Mouse (Mus musculus): ENCODE measurements around the gene Gm28043. TPM values are rescaled to one million over a fixed set of nuclear protein-coding genes. Genes with fewer than 3 reads are reported as not detected.
"Not testable (repeated sequence)": the region's sequence is repeated elsewhere in the genome, so short reads cannot be mapped to it uniquely, and the experiment has no call there.

Gm28043 gene
- polyA plus RNA-seq, 1 experiment from 2014 or later: 4.1 TPM

GRCm38 (mm10) chr17:29705881-29706280 is 91.2 kb downstream of the Gm28043 start:
- Histone ChIP-seq H3K9me3 (replicated peaks) (no peaks in the 10 kb centered on the region), H3K27me3 (no peaks in the 10 kb centered on the region), H3K36me3 (peaks cover 37% of the 10 kb centered on the region), H3K9ac (no peak overlapping the region; the same call in 1 of the 2 replicates), H3K27ac (no peak overlapping the region), H3K4me3 (no peak overlapping the region), H3K4me2 (replicated peaks) (no peak overlapping the region), H3K4me1 (peaks cover 57% of the 10 kb centered on the region)
- ATAC-seq (ENCODE audit: low FRiP score): no peak
- WGBS: 86% methylated on average over 5 of the region's 5 CpGs

GRCm38 (mm10) chr17:29706981-29707545 is 92.4 kb downstream of the Gm28043 start:
- no peak overlapping the region for H3K4me3 ChIP-seq
- peak overlapping the region; percentile 26; the same call in 1 of the 2 replicates for H3K27ac ChIP-seq

GRCm38 (mm10) chr17:29708783-29709182 is 94.1 kb downstream of the Gm28043 start:
- no peak for ATAC-seq (ENCODE audit: low FRiP score)
- Histone ChIP-seq H3K27ac (no peak overlapping the region), H3K4me2 (replicated peaks) (no peak overlapping the region), H3K9ac (peak overlapping the region; percentile 29; the same call in 1 of the 2 replicates), H3K4me3 (no peak overlapping the region), H3K36me3 (peaks cover 9% of the 10 kb centered on the region), H3K9me3 (replicated peaks) (no peaks in the 10 kb centered on the region), H3K27me3 (no peaks in the 10 kb centered on the region), H3K4me1 (peaks cover 69% of the 10 kb centered on the region)
- WGBS: 74% methylated on average over 5 of the region's 5 CpGs

More at GRCm38 (mm10) chr17:29706981-29707545, 92.4 kb downstream of the Gm28043 start:
- no peaks in the 10 kb centered on the region for H3K9me3 ChIP-seq (replicated peaks)
- 47% methylated on average over 5 of the region's 5 CpGs for WGBS
- H3K4me1 ChIP-seq: peaks cover 69% of the 10 kb centered on the region
- ATAC-seq (ENCODE audit: low FRiP score): no peak
- H3K9ac ChIP-seq: peak overlapping the region; percentile 14; the same call in 1 of the 2 replicates
- H3K4me2 ChIP-seq (replicated peaks): no peak overlapping the region
- no peaks in the 10 kb centered on the region for H3K27me3 ChIP-seq
- peaks cover 25% of the 10 kb centered on the region for H3K36me3 ChIP-seq

DNA sequence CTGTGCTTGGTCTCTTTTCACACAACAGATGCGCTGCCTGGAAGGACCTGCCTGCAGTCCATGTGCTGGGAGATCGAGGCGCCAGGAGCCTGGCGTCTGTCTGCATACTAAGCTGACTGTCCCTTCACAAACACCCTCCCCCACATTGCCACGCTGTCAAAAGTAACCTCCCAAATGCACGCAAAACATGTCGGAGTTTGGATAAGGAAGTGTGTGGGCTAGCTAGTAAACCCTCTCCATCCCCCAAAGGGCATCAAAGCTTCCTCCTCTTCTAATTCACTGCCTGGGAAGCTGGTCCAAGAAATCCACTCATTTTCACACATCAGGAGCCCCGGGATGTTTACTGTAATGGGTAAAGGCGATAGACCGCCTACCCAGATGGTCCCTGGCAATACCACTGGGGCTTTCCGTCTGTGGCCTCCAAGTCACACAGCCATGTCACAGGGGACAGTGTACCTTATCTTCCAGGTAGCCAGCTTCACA is 95.9 kb downstream of the Gm28043 start:
- WGBS: 63% methylated on average over 11 of the region's 11 CpGs
- Histone ChIP-seq H3K36me3 (no peaks in the 10 kb centered on the region), H3K4me2 (replicated peaks) (no peak overlapping the region), H3K27ac (peak overlapping the region; percentile 26; the same call in 1 of the 2 replicates), H3K9ac (0 out of 2 replicates have a peak overlapping the region, but pooled peaks have one; percentile 10), H3K9me3 (replicated peaks) (no peaks in the 10 kb centered on the region), H3K4me1 (peaks cover 69% of the 10 kb centered on the region), H3K27me3 (no peaks in the 10 kb centered on the region), H3K4me3 (no peak overlapping the region)
- ATAC-seq (ENCODE audit: low FRiP score): no peak

GRCm38 (mm10) chr17:29711076-29711744 is 96.5 kb downstream of the Gm28043 start:
- peaks cover 71% of the 10 kb centered on the region for H3K4me1 ChIP-seq
- H3K9me3 ChIP-seq (replicated peaks): no peaks in the 10 kb centered on the region
- no peak overlapping the region for H3K4me2 ChIP-seq (replicated peaks)
- WGBS: 75% methylated on average over 19 of the region's 19 CpGs
- H3K36me3 ChIP-seq: no peaks in the 10 kb centered on the region
- H3K27me3 ChIP-seq: no peaks in the 10 kb centered on the region
- peak overlapping the region; percentile 26; the same call in 1 of the 2 replicates for H3K27ac ChIP-seq
- 0 out of 2 replicates have a peak overlapping the region, but pooled peaks have one; percentile 10 for H3K9ac ChIP-seq
- no peak overlapping the region for H3K4me3 ChIP-seq
- ATAC-seq (ENCODE audit: low FRiP score): no peak

DNA sequence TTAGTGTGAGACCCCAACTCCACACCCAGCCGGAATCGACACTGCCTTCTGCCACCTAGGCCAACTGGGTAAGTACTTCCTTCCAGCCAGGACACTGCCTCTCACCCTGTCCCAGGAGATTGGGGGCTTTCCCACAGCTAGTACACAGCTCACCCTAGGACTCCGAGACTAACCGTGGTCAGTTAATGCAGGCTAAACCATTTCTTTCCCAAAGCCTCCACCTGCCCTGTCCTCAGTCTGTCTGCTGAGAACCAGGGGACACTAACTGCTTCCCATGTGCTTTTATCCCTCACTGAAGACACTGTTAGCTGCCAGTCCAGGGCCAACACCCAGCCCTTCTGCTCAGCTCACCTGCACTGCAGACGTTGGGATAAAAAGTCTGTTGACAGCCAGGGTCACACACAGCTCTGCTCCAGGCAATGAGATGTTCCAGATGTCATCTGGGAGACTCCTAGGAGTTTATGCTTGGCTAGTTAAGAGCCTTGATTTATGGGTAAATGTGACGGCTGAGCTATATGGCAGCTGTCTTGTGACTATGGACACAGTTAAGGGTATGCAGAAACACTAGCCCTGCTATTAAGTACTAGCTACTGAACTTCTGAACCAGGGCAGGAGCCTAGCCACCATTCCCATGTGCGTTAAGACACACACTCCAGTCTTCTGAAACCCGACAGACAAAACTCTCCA is 97.2 kb downstream of the Gm28043 start:
- H3K4me2 ChIP-seq (replicated peaks): no peak overlapping the region
- no peak for ATAC-seq (ENCODE audit: low FRiP score)

GRCm38 (mm10) chr17:29712565-29712964 is 97.9 kb downstream of the Gm28043 start:
- H3K4me1 ChIP-seq: peaks cover 65% of the 10 kb centered on the region
- H3K9ac ChIP-seq: no peak overlapping the region
- no peak overlapping the region for H3K27ac ChIP-seq
- no peak overlapping the region for H3K4me3 ChIP-seq
- no peaks in the 10 kb centered on the region for H3K27me3 ChIP-seq
- H3K36me3 ChIP-seq: no peaks in the 10 kb centered on the region
- no peaks in the 10 kb centered on the region for H3K9me3 ChIP-seq (replicated peaks)
- ATAC-seq (ENCODE audit: low FRiP score): no peak
- 81% methylated on average over 7 of the region's 7 CpGs for WGBS
- no peak overlapping the region for H3K4me2 ChIP-seq (replicated peaks)

More for the DNA sequence above, 97.2 kb downstream of the Gm28043 start:
- no peaks in the 10 kb centered on the region for H3K27me3 ChIP-seq
- H3K9ac ChIP-seq: no peak overlapping the region
- H3K4me3 ChIP-seq: no peak overlapping the region
- H3K36me3 ChIP-seq: no peaks in the 10 kb centered on the region
- 76% methylated on average over 8 of the region's 8 CpGs for WGBS
- H3K27ac ChIP-seq: no peak overlapping the region
- peaks cover 69% of the 10 kb centered on the region for H3K4me1 ChIP-seq
- H3K9me3 ChIP-seq (replicated peaks): no peaks in the 10 kb centered on the region

- H3K9me3 ChIP-seq (replicated peaks); H3K4me3 ChIP-seq; ATAC-seq (ENCODE audit: low FRiP score); H3K27ac ChIP-seq; H3K36me3 ChIP-seq; H3K9ac ChIP-seq; H3K4me2 ChIP-seq (replicated peaks); H3K27me3 ChIP-seq: not testable (repeated sequence)
- H3K4me1 ChIP-seq: peaks cover 53% of the 10 kb centered on the region
- 94% methylated on average over 4 of the region's 4 CpGs for WGBS
Measured at GRCm38 (mm10) chr17:29713734-29714133, 99.1 kb downstream of the Gm28043 start.

DNA sequence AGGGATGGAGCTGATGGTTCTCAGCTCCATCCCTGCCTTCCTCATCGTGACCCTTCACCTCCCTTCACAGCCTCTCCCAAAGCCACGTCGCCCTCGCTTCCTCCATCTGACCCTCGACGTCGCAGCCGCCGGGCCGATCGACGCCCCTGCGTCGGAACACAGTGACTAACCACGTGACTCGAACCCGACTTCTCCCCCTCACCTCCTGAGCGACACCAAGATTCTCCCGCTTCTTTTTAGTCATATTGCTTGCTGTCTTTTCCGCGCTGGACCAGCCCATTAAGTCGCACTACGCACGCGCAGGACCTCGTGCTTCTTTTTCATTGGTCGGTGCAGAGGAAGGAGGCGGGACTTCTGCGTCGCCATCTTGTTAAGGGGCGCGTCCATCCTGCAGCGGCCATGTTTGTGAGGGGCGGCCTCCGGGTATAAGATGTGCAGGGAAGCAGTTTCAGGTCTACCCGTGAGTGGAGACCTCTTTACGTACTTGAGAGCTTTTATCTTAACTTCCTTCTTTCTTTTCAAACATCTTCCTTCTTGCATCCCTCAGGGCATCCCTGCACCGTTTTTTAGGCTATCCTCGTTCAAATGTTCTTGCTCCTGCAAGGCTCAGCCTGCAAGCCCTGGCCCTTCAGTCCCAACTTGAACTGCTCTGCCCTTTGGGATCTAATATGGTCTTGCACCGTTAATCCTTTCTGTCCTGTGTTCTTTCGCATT is 102.2 kb downstream of the Gm28043 start, which contains the start of gene Ccdc167:
TSS of gene Ccdc167 (minus strand) at position 313 of the 714 bp plus-strand sequence.
- peak within 1 kb of the TSS; percentile 57 for H3K27ac ChIP-seq
- H3K4me3 ChIP-seq: peak within 1 kb of the TSS; percentile 42
- no peaks in the 10 kb centered on the region for H3K36me3 ChIP-seq
- ATAC-seq (ENCODE audit: low FRiP score): peak; percentile 96
- peak within 1 kb of the TSS; percentile 59 for H3K9ac ChIP-seq
- H3K4me1 ChIP-seq: peaks cover 22% of the 10 kb centered on the region
- H3K27me3 ChIP-seq: no peaks in the 10 kb centered on the region
- peak within 1 kb of the TSS; percentile 73 for H3K4me2 ChIP-seq (replicated peaks)
- no peaks in the 10 kb centered on the region for H3K9me3 ChIP-seq (replicated peaks)
- WGBS: 6% methylated on average over 41 of the region's 41 CpGs

GRCm38 (mm10) chr17:29718660-29719059 is 104.0 kb downstream of the Gm28043 start:
- no peak for ATAC-seq (ENCODE audit: low FRiP score)
- WGBS: 85% methylated on average over 8 of the region's 8 CpGs

GRCm38 (mm10) chr17:29719628-29720575 is 105.2 kb downstream of the Gm28043 start:
- H3K4me2 ChIP-seq (replicated peaks): no peak overlapping the region
- no peak overlapping the region for H3K27ac ChIP-seq
- WGBS: 73% methylated on average over 13 of the region's 13 CpGs
- H3K9ac ChIP-seq: no peak overlapping the region
- ATAC-seq (ENCODE audit: low FRiP score): no peak
- H3K4me3 ChIP-seq: no peak overlapping the region
- no peaks in the 10 kb centered on the region for H3K9me3 ChIP-seq (replicated peaks)
- peaks cover 12% of the 10 kb centered on the region for H3K4me1 ChIP-seq
- no peaks in the 10 kb centered on the region for H3K27me3 ChIP-seq
- no peaks in the 10 kb centered on the region for H3K36me3 ChIP-seq

More at GRCm38 (mm10) chr17:29718660-29719059, 104.0 kb downstream of the Gm28043 start:
- peaks cover 12% of the 10 kb centered on the region for H3K4me1 ChIP-seq
- no peak overlapping the region for H3K27ac ChIP-seq
- no peaks in the 10 kb centered on the region for H3K9me3 ChIP-seq (replicated peaks)
- no peaks in the 10 kb centered on the region for H3K36me3 ChIP-seq
- H3K27me3 ChIP-seq: no peaks in the 10 kb centered on the region
- H3K4me3 ChIP-seq: no peak overlapping the region
- no peak overlapping the region for H3K9ac ChIP-seq
- H3K4me2 ChIP-seq (replicated peaks): no peak overlapping the region

Data from hindbrain, embryonic 12.5 days (tissue).